ENCODE assay signal across 8 mouse cellular contexts in genomic region chr14:31001307-31002205, GRCm38 (mm10). TPM values are rescaled to one million over a fixed set of nuclear protein-coding genes. Genes with fewer than 3 reads are reported as not detected.
DNase-seq lines count a peak whose midpoint lies in the region; ATAC-seq and TF ChIP-seq lines count a peak whose summit lies in the region.

Glt8d1 (plus strand) TSS chr14:31001400.
Spcs1 (minus strand) TSS chr14:31001672.

- TF ChIP-seq CTCF in intestine, postnatal 0 days (IDR thresholded peaks at IDR 0.05; ENCODE audit: low read depth): 0 out of 2 replicates have a peak, but pooled peaks have one; percentile 5

- H3K4me3 ChIP-seq in embryonic facial prominence, embryonic 10.5 days: peak within 1 kb of the TSS; percentile 97
- H3K4me3 ChIP-seq in intestine, postnatal 0 days (ENCODE audit: low read depth, low read length): peak within 1 kb of the TSS; percentile 96
- peak within 1 kb of the TSS; percentile 98 for H3K4me3 ChIP-seq in midbrain, embryonic 10.5 days

- H3K4me2 ChIP-seq in intestine, postnatal 0 days (replicated peaks; ENCODE audit: low read depth): peak within 1 kb of the TSS; percentile 74

- peak; percentile 93 for ATAC-seq in intestine, postnatal 0 days

- H3K9me3 ChIP-seq in embryonic facial prominence, embryonic 10.5 days: no peaks in the 10 kb centered on the region
- H3K9me3 ChIP-seq in intestine, postnatal 0 days (ENCODE audit: control insufficient read depth): no peaks in the 10 kb centered on the region
- H3K9me3 ChIP-seq in midbrain, embryonic 10.5 days (replicated peaks): no peaks in the 10 kb centered on the region

- intact Hi-C loops in left cerebral cortex, postnatal 36 days (cut with DNase I): loop anchor here (2.0 kb wide), 2 partner anchors 17 to 51 kb away; partner anchors contain the start of genes Gnl3, Nek4 and Pbrm1

- peak within 1 kb of the TSS; percentile 97 for H3K27ac ChIP-seq in embryonic facial prominence, embryonic 10.5 days (replicated peaks)
- H3K27ac ChIP-seq in intestine, postnatal 0 days (ENCODE audit: low read depth, low read length): peak within 1 kb of the TSS; percentile 94
- peak within 1 kb of the TSS; percentile 93 for H3K27ac ChIP-seq in midbrain, embryonic 10.5 days (replicated peaks)

- DNase-seq in adrenal gland, adult 8-10 months: peak; percentile 78
- peak; percentile 88 for DNase-seq in embryonic facial prominence, embryonic 10.5 days (ENCODE audit: low spot score)
- no peak for DNase-seq in gonadal fat pad, adult 2 months (ENCODE audit: low read depth)
- peak; percentile 93 to 94 for DNase-seq in left cerebral cortex, postnatal 36 days (ENCODE audit: low spot score in 2 of 2)
- peak; percentile 88 for DNase-seq in midbrain, embryonic 10.5 days (ENCODE audit: low spot score)
- DNase-seq in right cerebral cortex, postnatal 36 days (ENCODE audit: low spot score in 2 of 2): peak; percentile 82 to 84
- DNase-seq in urinary bladder, postnatal 4 days (ENCODE audit: low spot score in 2 of 2): peak; percentile 82 to 87

- H3K36me3 ChIP-seq in embryonic facial prominence, embryonic 10.5 days (replicated peaks): peaks cover 28% of the 10 kb centered on the region
- peaks cover 11% of the 10 kb centered on the region for H3K36me3 ChIP-seq in intestine, postnatal 0 days (ENCODE audit: control insufficient read depth, insufficient read depth)
- peaks cover 28% of the 10 kb centered on the region for H3K36me3 ChIP-seq in midbrain, embryonic 10.5 days

- under 1% methylated on average over 84 of the region's 84 CpGs for WGBS in embryonic facial prominence, embryonic 10.5 days
- WGBS in intestine, postnatal 0 days: under 1% methylated on average over 84 of the region's 84 CpGs
- WGBS in midbrain, embryonic 10.5 days: under 1% methylated on average over 81 of the region's 84 CpGs

- H3K4me1 ChIP-seq in embryonic facial prominence, embryonic 10.5 days: peaks cover 19% of the 10 kb centered on the region
- no peaks in the 10 kb centered on the region for H3K4me1 ChIP-seq in intestine, postnatal 0 days (replicated peaks; ENCODE audit: control insufficient read depth, insufficient read depth, low read length)
- peaks cover 21% of the 10 kb centered on the region for H3K4me1 ChIP-seq in midbrain, embryonic 10.5 days

- H3K9ac ChIP-seq in intestine, postnatal 0 days (ENCODE audit: low read depth, low read length): peak within 1 kb of the TSS; percentile 90

- H3K27me3 ChIP-seq in embryonic facial prominence, embryonic 10.5 days (replicated peaks; ENCODE audit: low read depth, poor library complexity, severe bottlenecking): no peaks in the 10 kb centered on the region
- no peaks in the 10 kb centered on the region for H3K27me3 ChIP-seq in intestine, postnatal 0 days (replicated peaks; ENCODE audit: control insufficient read depth, insufficient read depth, low read length)
- H3K27me3 ChIP-seq in midbrain, embryonic 10.5 days (ENCODE audit: low read depth, poor library complexity, severe bottlenecking): no peaks in the 10 kb centered on the region

RNA-seq across cellular contexts. Expression of gene Glt8d1, which starts in this region (rescaled TPM):
- 10 to 100 TPM; 50.0 to 90.5 (median 70.5) TPM for total RNA-seq in adrenal gland, adult 8-10 months (2022)
- polyA plus RNA-seq in embryonic facial prominence, embryonic 10.5 days (2016; fragmentation: Nextera tagmentation; extraction: Ambion mirVana): 37.0 and 40.2 TPM in 2 replicates
- 33.0 and 34.4 TPM in 2 replicates for polyA plus RNA-seq in gonadal fat pad, adult 2 months (2012; rRNA removed)
- 18.2 and 21.6 TPM in 2 replicates for polyA plus RNA-seq in intestine, postnatal 0 days (2015; fragmentation: Nextera tagmentation; extraction: Ambion mirVana)
- 10 to 100 TPM; 27.9 to 43.2 TPM for total RNA-seq in left cerebral cortex, postnatal 36 days (2021)
- polyA plus RNA-seq in midbrain, embryonic 10.5 days (2016; fragmentation: Nextera tagmentation; extraction: Ambion mirVana): 52.4 and 53.8 TPM in 2 replicates

RNA-seq across cellular contexts. Expression of gene Spcs1, which starts in this region (rescaled TPM):
- total RNA-seq in adrenal gland, adult 8-10 months (2022): 100 to 1,000 TPM; 232 to 268 (median 251) TPM
- polyA plus RNA-seq in embryonic facial prominence, embryonic 10.5 days (2016; fragmentation: Nextera tagmentation; extraction: Ambion mirVana): 255 and 262 TPM in 2 replicates
- polyA plus RNA-seq in gonadal fat pad, adult 2 months (2012; rRNA removed): 291 and 352 TPM in 2 replicates
- polyA plus RNA-seq in intestine, postnatal 0 days (2015; fragmentation: Nextera tagmentation; extraction: Ambion mirVana): 434 and 465 TPM in 2 replicates
- total RNA-seq in left cerebral cortex, postnatal 36 days (2021): 100 to 1,000 TPM; 151 to 164 TPM
- polyA plus RNA-seq in midbrain, embryonic 10.5 days (2016; fragmentation: Nextera tagmentation; extraction: Ambion mirVana): 274 and 277 TPM in 2 replicates
